Mouse (Mus musculus) stomach, postnatal 0 days (tissue): ENCODE data around the gene Notch4.

Source experiments
- CTCF ChIP-seq: IDR thresholded peaks from 2 replicates; pipeline ENCODE4 v1.5.1; 2016; ENCODE audit warnings: antibody characterized with exemption, low read depth, mild to moderate bottlenecking, moderate library complexity
- EP300 ChIP-seq: optimal IDR thresholded peaks from 2 replicates; pipeline ENCODE3; 2016; ENCODE audit warnings: antibody characterized with exemption

DNA sequence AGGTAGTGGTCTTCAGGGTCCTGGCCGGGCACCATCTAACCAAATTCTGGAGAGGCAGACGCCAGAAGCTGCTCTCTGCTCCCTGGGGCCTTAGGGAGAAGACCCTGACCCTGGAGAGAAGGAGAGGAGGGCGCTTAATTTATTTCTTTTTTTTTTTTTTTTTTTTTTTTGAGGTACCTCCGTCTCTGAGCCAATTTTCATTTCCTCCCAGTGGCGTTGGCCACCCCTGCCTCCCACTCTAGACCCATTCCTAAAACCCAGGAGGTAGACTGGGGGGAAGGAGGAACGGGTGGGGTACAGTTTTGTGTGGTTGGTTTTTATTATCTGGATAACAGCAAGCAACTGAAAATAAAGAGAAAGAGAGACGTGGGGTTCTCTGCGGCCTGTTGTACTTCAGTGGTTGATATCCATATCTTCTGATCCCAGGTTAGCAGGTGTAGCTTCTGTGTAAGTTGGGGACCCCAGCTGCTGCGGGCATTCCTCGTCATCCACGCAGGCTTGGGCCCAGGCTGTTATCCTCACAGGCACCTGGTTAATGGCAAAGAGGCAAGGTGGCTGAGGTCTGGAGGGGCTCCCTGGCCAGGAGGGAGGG, 49.1 kb downstream of the Notch4 start:
- TF ChIP-seq CTCF: no peak
- TF ChIP-seq EP300: no peak
